Comparison of ENCODE assay signal across 10 mouse cellular contexts in the genomic region with DNA sequence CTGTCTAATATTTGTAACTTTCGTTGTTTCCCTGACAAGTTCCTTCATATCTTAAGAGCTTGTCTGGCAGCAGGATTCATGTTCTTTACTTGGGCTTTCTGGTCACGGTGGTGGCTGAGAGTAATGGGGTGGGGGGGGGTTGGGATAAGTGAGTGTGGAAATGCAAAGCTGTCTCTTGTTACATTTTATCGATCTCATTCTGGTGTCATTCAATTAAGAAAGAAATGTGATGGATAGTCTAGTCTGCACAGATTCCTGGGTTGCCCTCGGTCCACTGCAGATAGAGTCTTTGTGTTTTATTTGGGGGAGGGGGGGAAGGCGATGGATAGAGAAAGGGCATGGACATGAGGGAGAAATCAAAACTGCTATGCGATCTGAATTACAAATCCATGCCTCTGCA.
A peak's percentile ranks its signal among the peaks of the same experiment; 100 is the strongest.
DNase-seq lines count a peak whose midpoint lies in the region; ATAC-seq and TF ChIP-seq lines count a peak whose summit lies in the region.
"Had no signal": no experiment of that assay in that cellular context is flagged by ENCODE, and none has a peak within 500 bp of the region (broad histone marks: within the 10 kb centered on the region; RNA-seq: fewer than 3 reads in every experiment).

No protein-coding gene starts in this region.

- no peaks in the 10 kb centered on the region for H3K9me3 ChIP-seq in liver, embryonic 11.5 days (ENCODE audit: control insufficient read depth, low read length)
- no peaks in the 10 kb centered on the region for H3K9me3 ChIP-seq in hindbrain, embryonic 11.5 days (ENCODE audit: control insufficient read depth, low read length)
- no peaks in the 10 kb centered on the region for H3K9me3 ChIP-seq in midbrain, embryonic 10.5 days (replicated peaks)
- no peaks in the 10 kb centered on the region for H3K9me3 ChIP-seq in neural tube, embryonic 15.5 days (replicated peaks)
- no peaks in the 10 kb centered on the region for H3K9me3 ChIP-seq in intestine, embryonic 16.5 days (ENCODE audit: control insufficient read depth, low read length)

- no peaks in the 10 kb centered on the region for H3K27me3 ChIP-seq in liver, adult 2 months (ENCODE audit: control insufficient read depth, insufficient read depth, low read length)
- no peaks in the 10 kb centered on the region for H3K27me3 ChIP-seq in liver, embryonic 11.5 days (replicated peaks; ENCODE audit: control insufficient read depth, insufficient read depth, low read length)
- no peaks in the 10 kb centered on the region for H3K27me3 ChIP-seq in hindbrain, embryonic 11.5 days (ENCODE audit: control insufficient read depth, insufficient read depth, low read length)
- no peaks in the 10 kb centered on the region for H3K27me3 ChIP-seq in midbrain, embryonic 10.5 days (ENCODE audit: low read depth, poor library complexity, severe bottlenecking)
- no peaks in the 10 kb centered on the region for H3K27me3 ChIP-seq in neural tube, embryonic 15.5 days (replicated peaks)
- no peaks in the 10 kb centered on the region for H3K27me3 ChIP-seq in intestine, embryonic 16.5 days (replicated peaks; ENCODE audit: control insufficient read depth, insufficient read depth, low read length)

- no peaks in the 10 kb centered on the region for H3K36me3 ChIP-seq in liver, adult 2 months (ENCODE audit: control insufficient read depth, insufficient read depth, low read length)
- no peaks in the 10 kb centered on the region for H3K36me3 ChIP-seq in liver, embryonic 11.5 days (ENCODE audit: control insufficient read depth, insufficient read depth, low read length)
- H3K36me3 ChIP-seq in hindbrain, embryonic 11.5 days (ENCODE audit: control insufficient read depth, insufficient read depth, low read length) = no peaks in the 10 kb centered on the region
- H3K36me3 ChIP-seq in midbrain, embryonic 10.5 days = peaks cover 5% of the 10 kb centered on the region; the same call in 1 of the 2 replicates
- no peaks in the 10 kb centered on the region for H3K36me3 ChIP-seq in neural tube, embryonic 15.5 days
- H3K36me3 ChIP-seq in intestine, embryonic 16.5 days (ENCODE audit: control insufficient read depth, insufficient read depth, low read length) = no peaks in the 10 kb centered on the region

- WGBS in liver, adult 2 months = 36% methylated on average over 6 of the region's 6 CpGs
- WGBS in liver, embryonic 11.5 days = 65% methylated on average over 6 of the region's 6 CpGs
- WGBS in hindbrain, embryonic 11.5 days = 31% methylated on average over 6 of the region's 6 CpGs
- 47% methylated on average over 6 of the region's 6 CpGs for WGBS in midbrain, embryonic 10.5 days
- 10% methylated on average over 6 of the region's 6 CpGs for WGBS in neural tube, embryonic 15.5 days
- 67% methylated on average over 6 of the region's 6 CpGs for WGBS in intestine, embryonic 16.5 days

- H3K4me2 ChIP-seq in liver, embryonic 11.5 days = no peak overlapping the region
- H3K4me2 ChIP-seq in hindbrain, embryonic 11.5 days (replicated peaks; ENCODE audit: low read depth, low read length) = peak overlapping the region; percentile 25; the same call in 1 of the 2 replicates
- H3K4me2 ChIP-seq in neural tube, embryonic 15.5 days = peak overlapping the region; percentile 38
- H3K4me2 ChIP-seq in intestine, embryonic 16.5 days (ENCODE audit: low read depth, low read length) = no peak overlapping the region

- no peaks in the 10 kb centered on the region for H3K79me2 ChIP-seq in liver, adult 2 months (ENCODE audit: control insufficient read depth, insufficient read depth, low read length)

- H3K27ac ChIP-seq in liver, adult 2 months (replicated peaks; ENCODE audit: insufficient read depth, low read depth, low read length) = no peak overlapping the region
- H3K27ac ChIP-seq in liver, embryonic 11.5 days (ENCODE audit: low read depth, low read length) = no peak overlapping the region
- H3K27ac ChIP-seq in hindbrain, embryonic 11.5 days (ENCODE audit: low read depth, low read length) = peak overlapping the region; percentile 89
- H3K27ac ChIP-seq in midbrain, embryonic 10.5 days (replicated peaks) = peak overlapping the region; percentile 94
- H3K27ac ChIP-seq in neural tube, embryonic 15.5 days (replicated peaks) = peak overlapping the region; percentile 72
- H3K27ac ChIP-seq in intestine, embryonic 16.5 days (ENCODE audit: low read length) = no peak overlapping the region

- TF ChIP-seq CTCF in liver, adult 2 months (IDR thresholded peaks at IDR 0.05; ENCODE audit: low read depth, low read length) = no peak

- H3K4me3 ChIP-seq in liver, adult 2 months (ENCODE audit: insufficient read depth, low read depth, low read length) = peak overlapping the region; percentile 13; the same call in 1 of the 2 replicates
- no peak overlapping the region for H3K4me3 ChIP-seq in liver, embryonic 11.5 days (ENCODE audit: low read depth, low read length)
- no peak overlapping the region for H3K4me3 ChIP-seq in hindbrain, embryonic 11.5 days (ENCODE audit: low read depth, low read length)
- H3K4me3 ChIP-seq in midbrain, embryonic 10.5 days = peak overlapping the region; percentile 36
- H3K4me3 ChIP-seq in neural tube, embryonic 15.5 days (replicated peaks) = no peak overlapping the region
- no peak overlapping the region for H3K4me3 ChIP-seq in intestine, embryonic 16.5 days (ENCODE audit: low read length)

- TF ChIP-seq POLR2A in liver, adult 2 months (IDR thresholded peaks at IDR 0.05; ENCODE audit: extremely low read depth, insufficient read depth, low read length) = no peak

- H3K9ac ChIP-seq in liver, adult 2 months (ENCODE audit: low read depth, low read length) = no peak overlapping the region
- no peak overlapping the region for H3K9ac ChIP-seq in liver, embryonic 11.5 days (ENCODE audit: low read depth, low read length)
- no peak overlapping the region; the same call in 1 of the 2 replicates for H3K9ac ChIP-seq in hindbrain, embryonic 11.5 days (ENCODE audit: low read depth, low read length)
- no peak overlapping the region for H3K9ac ChIP-seq in neural tube, embryonic 15.5 days (replicated peaks)
- H3K9ac ChIP-seq in intestine, embryonic 16.5 days (ENCODE audit: low read depth, low read length) = no peak overlapping the region

- H3K4me1 ChIP-seq in liver, adult 2 months (ENCODE audit: control insufficient read depth, insufficient read depth, low read length) = peaks cover 5% of the 10 kb centered on the region; the same call in 1 of the 2 replicates
- H3K4me1 ChIP-seq in liver, embryonic 11.5 days (replicated peaks; ENCODE audit: control insufficient read depth, insufficient read depth, low read length) = 0 out of 2 replicates have a peak, but pooled peaks cover 2% of the 10 kb centered on the region
- H3K4me1 ChIP-seq in hindbrain, embryonic 11.5 days (replicated peaks; ENCODE audit: control insufficient read depth, insufficient read depth, low read length) = peaks cover 9% of the 10 kb centered on the region; the same call in 1 of the 2 replicates
- peaks cover 91% of the 10 kb centered on the region for H3K4me1 ChIP-seq in midbrain, embryonic 10.5 days
- peaks cover 39% of the 10 kb centered on the region for H3K4me1 ChIP-seq in neural tube, embryonic 15.5 days
- no peaks in the 10 kb centered on the region; the same call in 1 of the 2 replicates for H3K4me1 ChIP-seq in intestine, embryonic 16.5 days (ENCODE audit: control insufficient read depth, insufficient read depth, low read length)

- no peak for ATAC-seq in liver, embryonic 11.5 days (replicated peaks; ENCODE audit: low FRiP score)
- peak; percentile 90 for ATAC-seq in hindbrain, embryonic 11.5 days (ENCODE audit: low FRiP score)
- peak; percentile 51 for ATAC-seq in neural tube, embryonic 15.5 days (ENCODE audit: low FRiP score)
- no peak for ATAC-seq in intestine, embryonic 16.5 days

- DNase-seq in liver, adult 2 months (ENCODE audit: extremely low read depth, low read depth, low spot score) = no peak
- no peak for DNase-seq in liver, embryonic 11.5 days (ENCODE audit: low spot score)
- peak; percentile 70 for DNase-seq in hindbrain, embryonic 11.5 days (ENCODE audit: low spot score)
- DNase-seq in midbrain, embryonic 10.5 days (ENCODE audit: low spot score) = peak; percentile 47
- DNase-seq in frontal cortex, postnatal 10 days (ENCODE audit: low spot score in 2 of 2) = no peak
- DNase-seq in kidney, postnatal 4 days = no peak
- DNase-seq: cerebellum, postnatal 36 days; kidney, postnatal 25 days had no signal

Comparison
In these comparisons a context has a peak if more than half of its experiments do, and no peak if none do; other contexts are left out.
1. H3K4me3 ChIP-seq: peak in liver, adult 2 months (single experiment) and midbrain, embryonic 10.5 days (single experiment); none in liver, embryonic 11.5 days (single experiment), hindbrain, embryonic 11.5 days (single experiment), neural tube, embryonic 15.5 days (single experiment) and intestine, embryonic 16.5 days (single experiment).
2. DNase-seq: peak in hindbrain, embryonic 11.5 days (single experiment) and midbrain, embryonic 10.5 days (single experiment); none in liver, adult 2 months (single experiment), liver, embryonic 11.5 days (single experiment), frontal cortex, postnatal 10 days (0 of 2) and kidney, postnatal 4 days (0 of 2).
3. H3K27ac ChIP-seq: peak in hindbrain, embryonic 11.5 days (single experiment), midbrain, embryonic 10.5 days (single experiment) and neural tube, embryonic 15.5 days (single experiment); none in liver, adult 2 months (single experiment), liver, embryonic 11.5 days (single experiment) and intestine, embryonic 16.5 days (single experiment).
4. ATAC-seq: peak in hindbrain, embryonic 11.5 days (single experiment) and neural tube, embryonic 15.5 days (single experiment); none in liver, embryonic 11.5 days (single experiment) and intestine, embryonic 16.5 days (single experiment).
5. H3K4me2 ChIP-seq: peak in hindbrain, embryonic 11.5 days (single experiment) and neural tube, embryonic 15.5 days (single experiment); none in liver, embryonic 11.5 days (single experiment) and intestine, embryonic 16.5 days (single experiment).